ENCODE assay signal across 24 mouse cellular contexts in genomic region chr12:109743036-109743650, GRCm38 (mm10).
DNase-seq lines count a peak whose midpoint lies in the region; ATAC-seq and TF ChIP-seq lines count a peak whose summit lies in the region.
"Had no signal": no experiment of that assay in that cellular context is flagged by ENCODE, and none has a peak within 500 bp of the region (broad histone marks: within the 10 kb centered on the region; RNA-seq: fewer than 3 reads in every experiment).

No protein-coding gene starts in this region.

- intact Hi-C loops in heart, postnatal 14 days (cut with DNase I), result no loop called here

- no peak overlapping the region for H3K9ac ChIP-seq in kidney, postnatal 0 days (ENCODE audit: low read depth, low read length)
- H3K9ac ChIP-seq: embryonic facial prominence, embryonic 13.5 days; forebrain, embryonic 12.5 days; forebrain, embryonic 15.5 days; heart, embryonic 13.5 days; hindbrain, embryonic 15.5 days had no signal

- WGBS in heart, embryonic 10.5 days, result 91% methylated on average over 24 of the region's 24 CpGs
- WGBS in kidney, postnatal 0 days, result 63% methylated on average over 24 of the region's 24 CpGs

- no peak; the same call in 1 of the 2 replicates for ATAC-seq in kidney, postnatal 0 days (replicated peaks; ENCODE audit: low FRiP score, low read depth)
- ATAC-seq: CD4-positive, CD25-positive, alpha-beta regulatory T cell, adult 4 months; forebrain, embryonic 15.5 days had no signal

- H3K4me1 ChIP-seq in heart, embryonic 10.5 days, result peaks cover 12% of the 10 kb centered on the region
- H3K4me1 ChIP-seq in kidney, postnatal 0 days (replicated peaks; ENCODE audit: insufficient read depth, low read length), result no peaks in the 10 kb centered on the region

- no peak for TF ChIP-seq CTCF in kidney, postnatal 0 days (IDR thresholded peaks at IDR 0.05; ENCODE audit: low read depth)

- no peaks in the 10 kb centered on the region for H3K9me3 ChIP-seq in heart, embryonic 10.5 days
- H3K9me3 ChIP-seq in kidney, postnatal 0 days (replicated peaks; ENCODE audit: low read length), result no peaks in the 10 kb centered on the region
- H3K9me3 ChIP-seq: embryonic facial prominence, embryonic 10.5 days; embryonic facial prominence, embryonic 13.5 days; forebrain, embryonic 12.5 days; forebrain, embryonic 15.5 days; heart, embryonic 13.5 days; hindbrain, embryonic 10.5 days; hindbrain, embryonic 15.5 days had no signal

- peaks cover 58% of the 10 kb centered on the region for H3K36me3 ChIP-seq in heart, embryonic 10.5 days
- H3K36me3 ChIP-seq in kidney, postnatal 0 days (ENCODE audit: insufficient read depth, low read length), result no peaks in the 10 kb centered on the region

- no peak overlapping the region for H3K27ac ChIP-seq in heart, embryonic 10.5 days
- H3K27ac ChIP-seq in kidney, postnatal 0 days, result no peak overlapping the region
- H3K27ac ChIP-seq: embryonic facial prominence, embryonic 10.5 days; embryonic facial prominence, embryonic 13.5 days; forebrain, embryonic 12.5 days; forebrain, embryonic 15.5 days; heart, embryonic 13.5 days; hindbrain, embryonic 10.5 days; hindbrain, embryonic 15.5 days had no signal

- no peaks in the 10 kb centered on the region for H3K27me3 ChIP-seq in heart, embryonic 10.5 days (ENCODE audit: insufficient read depth, poor library complexity, severe bottlenecking)
- no peaks in the 10 kb centered on the region for H3K27me3 ChIP-seq in kidney, postnatal 0 days (ENCODE audit: insufficient read depth, low read length)
- H3K27me3 ChIP-seq: embryonic facial prominence, embryonic 13.5 days; forebrain, embryonic 12.5 days; forebrain, embryonic 15.5 days; heart, embryonic 13.5 days; hindbrain, embryonic 15.5 days had no signal

- no peak overlapping the region for H3K4me2 ChIP-seq in kidney, postnatal 0 days (ENCODE audit: low read length)
- H3K4me2 ChIP-seq: embryonic facial prominence, embryonic 13.5 days; forebrain, embryonic 12.5 days; forebrain, embryonic 15.5 days; heart, embryonic 13.5 days; hindbrain, embryonic 15.5 days had no signal

- no peak overlapping the region for H3K4me3 ChIP-seq in heart, embryonic 10.5 days
- no peak overlapping the region for H3K4me3 ChIP-seq in kidney, postnatal 0 days (replicated peaks; ENCODE audit: low read depth, low read length)
- H3K4me3 ChIP-seq: embryonic facial prominence, embryonic 10.5 days; embryonic facial prominence, embryonic 13.5 days; erythroblast, embryonic 14.5 days; forebrain, embryonic 12.5 days; forebrain, embryonic 15.5 days; heart, embryonic 13.5 days; hindbrain, embryonic 10.5 days; hindbrain, embryonic 15.5 days had no signal

- DNase-seq in heart, embryonic 10.5 days (ENCODE audit: low spot score), result peak; percentile 52
- DNase-seq in heart, postnatal 14 days, result no peak
- peak; percentile 14 for DNase-seq in kidney, postnatal 0 days (ENCODE audit: low spot score)
- no peak for DNase-seq in kidney, postnatal 10 days
- peak; percentile 58 for DNase-seq in retina, embryonic 14.5 days (ENCODE audit: low spot score)
- DNase-seq in retina, postnatal 1 day, result peak; percentile 51
- DNase-seq: adrenal gland, adult 2 months; adrenal gland, postnatal 14 days; cerebellum, adult 11 months; cerebellum, adult 9-11 months; cerebellum, postnatal 25 days; embryo, embryonic 11 days; gastrocnemius, postnatal 14 days; heart, adult 18-20 months; heart, postnatal 36 days had no signal

Comparison
In these comparisons a context has a peak if more than half of its experiments do, and no peak if none do; other contexts are left out.
1. DNase-seq: peak in heart, embryonic 10.5 days (single experiment), kidney, postnatal 0 days (single experiment), retina, embryonic 14.5 days (single experiment) and retina, postnatal 1 day (single experiment); none in heart, postnatal 14 days (0 of 2) and kidney, postnatal 10 days (single experiment).